Mouse (Mus musculus): ENCODE results near the gene Tceanc2. TPM values are rescaled to one million over a fixed set of nuclear protein-coding genes. Genes with fewer than 3 reads are reported as not detected.
"Not testable (repeated sequence)": the region's sequence is repeated elsewhere in the genome, so short reads cannot be mapped to it uniquely, and the experiment has no call there.

Tceanc2 gene
- polyA plus RNA-seq, 1 experiment from 2014 or later = 16.5 TPM

GRCm38 (mm10) chr4:107126389-107126788 lies 52.5 kb downstream of the Tceanc2 start:
- Histone ChIP-seq H3K4me1 (ENCODE audit: control insufficient read depth, insufficient read depth, low read depth, low read length) (peaks cover 3% of the 10 kb centered on the region; the same call in 1 of the 2 replicates), H3K9me3 (ENCODE audit: control insufficient read depth, low read length) (no peaks in the 10 kb centered on the region), H3K27ac (ENCODE audit: low read depth, low read length) (no peak overlapping the region), H3K27me3 (replicated peaks; ENCODE audit: control insufficient read depth, insufficient read depth, low read length) (no peaks in the 10 kb centered on the region), H3K36me3 (ENCODE audit: control insufficient read depth, insufficient read depth, low read length) (no peaks in the 10 kb centered on the region), H3K9ac (ENCODE audit: low read depth, low read length) (peak overlapping the region; percentile 8; the same call in 1 of the 2 replicates), H3K4me2 (ENCODE audit: low read length) (no peak overlapping the region), H3K4me3 (ENCODE audit: low read length) (no peak overlapping the region)
- no peak for ATAC-seq
- WGBS = 27% methylated on average over 10 of the region's 10 CpGs

DNA sequence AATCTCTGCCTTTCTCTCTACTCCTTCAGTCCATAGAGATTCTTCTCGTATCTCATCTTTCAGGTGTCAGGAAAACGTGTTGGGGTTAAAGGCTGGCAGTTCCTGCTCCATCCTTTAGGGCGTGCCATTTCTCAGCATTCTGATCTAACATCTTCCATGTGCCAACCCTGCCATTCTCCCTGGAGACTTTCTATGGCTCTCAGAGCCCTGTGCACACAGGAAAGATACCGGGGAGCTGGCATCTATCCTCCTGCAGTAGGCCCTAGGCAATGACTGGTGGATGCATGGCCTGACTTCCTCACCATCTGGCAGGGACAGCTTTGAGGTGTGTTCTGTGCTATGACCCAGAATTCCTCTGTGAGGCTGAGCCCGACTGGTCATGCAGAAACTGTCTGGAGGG lies 53.8 kb downstream of the Tceanc2 start:
- ATAC-seq = no peak
- no peaks in the 10 kb centered on the region for H3K9me3 ChIP-seq (ENCODE audit: control insufficient read depth, low read length)
- 52% methylated on average over 5 of the region's 5 CpGs for WGBS
- H3K4me3 ChIP-seq (ENCODE audit: low read length) = no peak overlapping the region
- H3K4me2 ChIP-seq (ENCODE audit: low read length) = no peak overlapping the region
- H3K36me3 ChIP-seq (ENCODE audit: control insufficient read depth, insufficient read depth, low read length) = no peaks in the 10 kb centered on the region
- H3K9ac ChIP-seq (ENCODE audit: low read depth, low read length) = no peak overlapping the region
- no peaks in the 10 kb centered on the region; the same call in 1 of the 2 replicates for H3K4me1 ChIP-seq (ENCODE audit: control insufficient read depth, insufficient read depth, low read depth, low read length)
- no peak overlapping the region for H3K27ac ChIP-seq (ENCODE audit: low read depth, low read length)
- no peaks in the 10 kb centered on the region for H3K27me3 ChIP-seq (replicated peaks; ENCODE audit: control insufficient read depth, insufficient read depth, low read length)

DNA sequence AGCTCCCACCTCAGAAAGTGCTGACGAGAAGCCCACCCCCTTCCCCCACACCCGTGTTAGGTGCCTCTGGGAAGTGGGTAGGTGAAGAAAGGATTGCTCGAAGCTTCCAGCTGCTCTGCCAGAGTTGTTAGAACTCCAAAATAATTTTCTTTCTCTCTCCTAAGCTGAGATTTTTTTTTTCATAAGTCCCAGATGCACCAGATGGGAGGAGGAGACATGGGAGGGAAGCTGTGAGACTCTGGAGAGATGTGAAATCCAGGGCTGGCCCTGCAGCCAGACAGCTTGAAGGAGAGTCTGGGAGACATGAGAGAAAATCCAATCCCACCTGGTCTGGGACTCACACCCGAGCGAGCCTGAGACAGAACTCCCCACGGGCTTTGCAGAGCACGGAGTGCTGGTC lies 54.5 kb downstream of the Tceanc2 start:
- 74% methylated on average over 7 of the region's 7 CpGs for WGBS
- Histone ChIP-seq H3K4me2 (ENCODE audit: low read length) (no peak overlapping the region), H3K27ac (ENCODE audit: low read depth, low read length) (no peak overlapping the region), H3K4me1 (ENCODE audit: control insufficient read depth, insufficient read depth, low read depth, low read length) (no peaks in the 10 kb centered on the region; the same call in 1 of the 2 replicates), H3K9me3 (ENCODE audit: control insufficient read depth, low read length) (no peaks in the 10 kb centered on the region), H3K27me3 (replicated peaks; ENCODE audit: control insufficient read depth, insufficient read depth, low read length) (no peaks in the 10 kb centered on the region), H3K36me3 (ENCODE audit: control insufficient read depth, insufficient read depth, low read length) (no peaks in the 10 kb centered on the region), H3K4me3 (ENCODE audit: low read length) (no peak overlapping the region), H3K9ac (ENCODE audit: low read depth, low read length) (no peak overlapping the region)
- ATAC-seq = no peak

GRCm38 (mm10) chr4:107121165-107121943 lies 57.6 kb downstream of the Tceanc2 start:
- WGBS = 42% methylated on average over 12 of the region's 12 CpGs
- Histone ChIP-seq H3K9me3 (ENCODE audit: control insufficient read depth, low read length) (no peaks in the 10 kb centered on the region), H3K27me3 (replicated peaks; ENCODE audit: control insufficient read depth, insufficient read depth, low read length) (no peaks in the 10 kb centered on the region), H3K4me1 (ENCODE audit: control insufficient read depth, insufficient read depth, low read depth, low read length) (no peaks in the 10 kb centered on the region; the same call in 1 of the 2 replicates), H3K4me2 (ENCODE audit: low read length) (no peak overlapping the region), H3K27ac (ENCODE audit: low read depth, low read length) (no peak overlapping the region), H3K9ac (ENCODE audit: low read depth, low read length) (peak overlapping the region; percentile 31), H3K36me3 (ENCODE audit: control insufficient read depth, insufficient read depth, low read length) (no peaks in the 10 kb centered on the region), H3K4me3 (ENCODE audit: low read length) (no peak overlapping the region)
- ATAC-seq = peak; percentile 52; the same call in 1 of the 2 replicates

GRCm38 (mm10) chr4:107120676-107121075 lies 58.2 kb downstream of the Tceanc2 start:
- H3K27me3 ChIP-seq (replicated peaks; ENCODE audit: control insufficient read depth, insufficient read depth, low read length) = no peaks in the 10 kb centered on the region
- no peaks in the 10 kb centered on the region for H3K9me3 ChIP-seq (ENCODE audit: control insufficient read depth, low read length)
- 93% methylated on average over 6 of the region's 6 CpGs for WGBS
- ATAC-seq = no peak
- no peak overlapping the region for H3K27ac ChIP-seq (ENCODE audit: low read depth, low read length)
- H3K4me2 ChIP-seq (ENCODE audit: low read length) = no peak overlapping the region
- H3K36me3 ChIP-seq (ENCODE audit: control insufficient read depth, insufficient read depth, low read length) = no peaks in the 10 kb centered on the region
- no peak overlapping the region; the same call in 1 of the 2 replicates for H3K9ac ChIP-seq (ENCODE audit: low read depth, low read length)
- H3K4me3 ChIP-seq (ENCODE audit: low read length) = no peak overlapping the region
- no peaks in the 10 kb centered on the region; the same call in 1 of the 2 replicates for H3K4me1 ChIP-seq (ENCODE audit: control insufficient read depth, insufficient read depth, low read depth, low read length)

DNA sequence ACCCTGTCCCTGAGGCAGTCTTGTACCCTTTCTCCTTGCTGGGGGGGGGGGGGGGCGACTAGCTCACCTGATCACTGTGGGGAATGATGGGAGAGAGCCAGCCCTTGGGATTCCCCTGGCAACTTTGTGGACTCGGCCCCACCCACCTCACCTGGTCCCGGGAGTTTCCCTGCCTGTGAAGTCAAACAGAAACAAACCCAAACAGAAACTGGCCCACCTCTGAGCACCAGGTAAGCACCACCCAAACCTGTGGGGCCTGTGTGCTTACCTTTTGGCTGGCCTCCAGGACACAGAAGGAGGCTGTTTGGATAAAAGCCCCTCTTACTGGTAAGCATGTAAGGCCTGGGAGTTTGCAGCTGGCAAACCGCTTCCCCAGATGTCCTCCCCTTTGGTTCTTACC lies 59.9 kb downstream of the Tceanc2 start:
- Histone ChIP-seq H3K9me3 (ENCODE audit: control insufficient read depth, low read length) (no peaks in the 10 kb centered on the region), H3K4me3 (ENCODE audit: low read length) (no peak overlapping the region), H3K27ac (ENCODE audit: low read depth, low read length) (no peak overlapping the region), H3K4me2 (ENCODE audit: low read length) (no peak overlapping the region), H3K9ac (ENCODE audit: low read depth, low read length) (no peak overlapping the region), H3K27me3 (replicated peaks; ENCODE audit: control insufficient read depth, insufficient read depth, low read length) (no peaks in the 10 kb centered on the region), H3K4me1 (ENCODE audit: control insufficient read depth, insufficient read depth, low read depth, low read length) (no peaks in the 10 kb centered on the region; the same call in 1 of the 2 replicates), H3K36me3 (ENCODE audit: control insufficient read depth, insufficient read depth, low read length) (no peaks in the 10 kb centered on the region)
- WGBS = 72% methylated on average over 3 of the region's 4 CpGs
- no peak for ATAC-seq

DNA sequence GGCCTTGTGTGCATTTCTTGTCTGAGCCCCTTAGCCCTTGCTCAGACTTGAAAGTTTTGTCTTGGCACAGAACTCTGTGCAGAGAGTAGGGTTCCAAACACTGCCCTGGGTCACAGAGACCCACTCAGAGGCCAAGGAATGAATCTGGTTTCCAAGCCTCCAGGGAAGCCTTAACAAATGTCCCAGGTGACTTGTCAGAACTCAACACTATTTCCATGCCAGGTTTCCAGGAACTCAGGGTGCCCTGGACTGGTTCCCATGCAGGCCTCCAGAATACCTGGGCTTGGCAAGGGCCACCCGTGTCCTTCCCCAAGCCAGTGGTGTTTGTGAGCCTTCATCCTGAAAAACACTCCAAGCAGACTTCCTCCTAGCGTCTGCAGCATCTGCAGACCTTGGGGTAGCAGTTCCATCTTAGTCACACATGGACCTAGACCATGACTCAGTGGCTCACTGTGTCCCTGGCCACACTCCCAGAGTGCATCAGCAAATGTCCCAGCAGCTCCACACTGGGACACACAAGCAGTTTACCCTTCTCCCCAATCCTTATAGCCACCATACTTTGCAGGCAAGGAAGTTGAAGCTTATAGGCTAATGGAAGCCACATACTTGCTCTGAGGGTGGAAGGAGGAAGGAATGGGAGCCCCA lies 61.1 kb downstream of the Tceanc2 start:
- Histone ChIP-seq H3K9ac (ENCODE audit: low read depth, low read length) (no peak overlapping the region), H3K4me3 (ENCODE audit: low read length) (no peak overlapping the region), H3K36me3 (ENCODE audit: control insufficient read depth, insufficient read depth, low read length) (no peaks in the 10 kb centered on the region), H3K4me1 (ENCODE audit: control insufficient read depth, insufficient read depth, low read depth, low read length) (no peaks in the 10 kb centered on the region; the same call in 1 of the 2 replicates), H3K4me2 (ENCODE audit: low read length) (no peak overlapping the region), H3K27me3 (replicated peaks; ENCODE audit: control insufficient read depth, insufficient read depth, low read length) (no peaks in the 10 kb centered on the region), H3K27ac (ENCODE audit: low read depth, low read length) (no peak overlapping the region), H3K9me3 (ENCODE audit: control insufficient read depth, low read length) (no peaks in the 10 kb centered on the region)
- 76% methylated on average over 2 of the region's 2 CpGs for WGBS
- ATAC-seq = no peak

DNA sequence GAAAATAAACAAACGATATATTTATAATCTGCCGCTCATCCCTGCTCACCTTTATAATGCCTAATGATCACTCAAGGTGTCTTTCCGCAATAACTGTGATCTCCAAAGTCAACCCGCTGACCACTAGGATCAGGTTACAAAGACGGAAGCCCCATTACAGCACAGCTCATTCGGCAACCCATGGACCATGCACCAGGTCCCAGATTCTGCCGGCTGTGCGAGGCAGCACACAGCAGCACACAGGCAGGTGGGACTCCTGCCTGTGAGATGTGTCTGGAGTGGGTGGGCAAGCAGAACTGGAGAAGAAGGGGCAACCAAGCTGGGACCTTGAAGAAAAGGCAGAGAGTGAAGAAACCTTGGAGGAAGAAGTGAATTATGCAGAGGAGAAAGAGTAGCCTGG lies 64.6 kb downstream of the Tceanc2 start:
- Histone ChIP-seq H3K4me2 (ENCODE audit: low read length) (no peak overlapping the region), H3K4me3 (ENCODE audit: low read length) (no peak overlapping the region), H3K9ac (ENCODE audit: low read depth, low read length) (no peak overlapping the region), H3K9me3 (ENCODE audit: control insufficient read depth, low read length) (no peaks in the 10 kb centered on the region), H3K27ac (ENCODE audit: low read depth, low read length) (no peak overlapping the region), H3K27me3 (replicated peaks; ENCODE audit: control insufficient read depth, insufficient read depth, low read length) (no peaks in the 10 kb centered on the region), H3K36me3 (ENCODE audit: control insufficient read depth, insufficient read depth, low read length) (no peaks in the 10 kb centered on the region), H3K4me1 (ENCODE audit: control insufficient read depth, insufficient read depth, low read depth, low read length) (no peaks in the 10 kb centered on the region)
- WGBS = 62% methylated on average over 8 of the region's 8 CpGs
- ATAC-seq = no peak

DNA sequence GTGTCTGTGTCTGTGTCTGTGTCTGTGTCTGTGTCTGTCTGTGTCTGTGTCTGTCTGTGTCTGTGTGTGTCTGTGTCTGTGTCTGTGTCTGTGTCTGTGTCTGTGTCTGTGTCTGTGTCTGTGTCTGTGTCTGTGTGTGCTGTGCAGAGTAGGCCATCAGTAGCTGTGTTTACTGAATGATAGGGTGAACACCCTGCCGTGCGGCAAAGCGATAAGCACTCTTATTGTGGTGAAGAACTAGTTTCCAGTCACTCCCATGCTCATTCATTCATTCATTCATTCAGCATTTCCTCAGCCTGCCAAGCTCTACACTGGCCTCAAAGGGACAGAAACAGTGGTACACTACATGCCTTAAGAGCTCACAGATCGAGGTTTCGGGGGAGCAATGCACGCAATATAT lies 69.7 kb downstream of the Tceanc2 start:
- not testable (repeated sequence) for ATAC-seq

More for the DNA sequence above, 69.7 kb downstream of the Tceanc2 start:
- H3K27me3 ChIP-seq (replicated peaks; ENCODE audit: control insufficient read depth, insufficient read depth, low read length); H3K4me3 ChIP-seq (ENCODE audit: low read length); H3K9ac ChIP-seq (ENCODE audit: low read depth, low read length); H3K4me2 ChIP-seq (ENCODE audit: low read length); H3K36me3 ChIP-seq (ENCODE audit: control insufficient read depth, insufficient read depth, low read length); H3K4me1 ChIP-seq (ENCODE audit: control insufficient read depth, insufficient read depth, low read depth, low read length); H3K27ac ChIP-seq (ENCODE audit: low read depth, low read length); H3K9me3 ChIP-seq (ENCODE audit: control insufficient read depth, low read length): not testable (repeated sequence)
- WGBS = 98% methylated on average over 6 of the region's 6 CpGs
